Mouse (Mus musculus): ENCODE measurements around the gene Sp1. TPM values are rescaled to one million over a fixed set of nuclear protein-coding genes. Genes with fewer than 3 reads are reported as not detected.

Gene Sp1
- polyA plus RNA-seq, 1 experiment = 12.6 TPM

GRCm38 (mm10) chr15:102483136-102483535 is 77.2 kb downstream of the Sp1 start:
- Histone ChIP-seq H3K27me3 (ENCODE audit: control insufficient read depth, insufficient read depth, low read length) (no peaks in the 10 kb centered on the region), H3K4me1 (ENCODE audit: control insufficient read depth, insufficient read depth, low read length) (no peaks in the 10 kb centered on the region; the same call in 1 of the 2 replicates), H3K27ac (ENCODE audit: insufficient read depth, low read length) (no peak overlapping the region), H3K4me3 (replicated peaks; ENCODE audit: insufficient read depth, low read depth, low read length) (no peak overlapping the region)
- 72% methylated on average over 3 of the region's 3 CpGs for WGBS
- DNase-seq = no peak
- TF ChIP-seq POLR2A (IDR thresholded peaks at IDR 0.05; ENCODE audit: borderline replicate concordance, insufficient read depth, low read length) (no peak), CTCF (IDR thresholded peaks at IDR 0.05; ENCODE audit: borderline replicate concordance, insufficient read depth, low read depth, low read length) (no peak)

- WGBS = 64% methylated on average over 12 of the region's 12 CpGs
- Histone ChIP-seq H3K4me1 (ENCODE audit: control insufficient read depth, insufficient read depth, low read length) (no peaks in the 10 kb centered on the region; the same call in 1 of the 2 replicates), H3K4me3 (replicated peaks; ENCODE audit: insufficient read depth, low read depth, low read length) (no peak overlapping the region), H3K27ac (ENCODE audit: insufficient read depth, low read length) (no peak overlapping the region), H3K27me3 (ENCODE audit: control insufficient read depth, insufficient read depth, low read length) (no peaks in the 10 kb centered on the region)
- DNase-seq = no peak
- TF ChIP-seq CTCF (IDR thresholded peaks at IDR 0.05; ENCODE audit: borderline replicate concordance, insufficient read depth, low read depth, low read length) (no peak), POLR2A (IDR thresholded peaks at IDR 0.05; ENCODE audit: borderline replicate concordance, insufficient read depth, low read length) (no peak)
These were observed 79.9 kb downstream of the Sp1 start for GRCm38 (mm10) chr15:102485853-102486252.

Other genes starting within 250 kb of the Sp1 start
- gene Zfp740, start 202.9 kb upstream of the Sp1 start, polyA plus RNA-seq (2012; rRNA removed) = 79.3 and 81.7 TPM in 2 replicates
- 53.0 and 60.3 TPM in 2 replicates for gene Csad, start 201.4 kb upstream of the Sp1 start, polyA plus RNA-seq (2012; rRNA removed)
- gene Itgb7, start 174.2 kb upstream of the Sp1 start, polyA plus RNA-seq (2012; rRNA removed) = 5.2 and 8.4 TPM in 2 replicates
- 12.8 and 12.9 TPM in 2 replicates for gene Rarg, start 148.6 kb upstream of the Sp1 start, polyA plus RNA-seq (2012; rRNA removed)
- 0.13 and 0.15 TPM in 2 replicates for gene Gm9918, start 135.6 kb upstream of the Sp1 start, polyA plus RNA-seq (2012; rRNA removed)
- gene Mfsd5, start 126.7 kb upstream of the Sp1 start, polyA plus RNA-seq (2012; rRNA removed) = 60.9 and 62.3 TPM in 2 replicates
- gene Espl1, start 109.9 kb upstream of the Sp1 start, polyA plus RNA-seq (2012; rRNA removed) = 0.62 and 0.86 TPM in 2 replicates
- gene Pfdn5, start 80.0 kb upstream of the Sp1 start, polyA plus RNA-seq (2012; rRNA removed) = 318 and 360 TPM in 2 replicates
- 106 and 110 TPM in 2 replicates for gene Myg1, start 74.4 kb upstream of the Sp1 start, polyA plus RNA-seq (2012; rRNA removed)
- gene Aaas, start 55.4 kb upstream of the Sp1 start, polyA plus RNA-seq (2012; rRNA removed) = 29.7 and 33.1 TPM in 2 replicates
- gene Sp7, start 39.0 kb upstream of the Sp1 start, polyA plus RNA-seq (2012; rRNA removed) = 1.4 TPM in 2 replicates
- gene Amhr2, start 39.2 kb downstream of the Sp1 start, polyA plus RNA-seq (2012; rRNA removed) = 3.2 TPM in 2 replicates
- gene Prr13, start 52.9 kb downstream of the Sp1 start, polyA plus RNA-seq (2012; rRNA removed) = 160 and 164 TPM in 2 replicates
- 539 and 562 TPM in 2 replicates for gene Pcbp2, start 64.4 kb downstream of the Sp1 start, polyA plus RNA-seq (2012; rRNA removed)
- not detected in 2 replicates for gene Gm10337, start 97.6 kb downstream of the Sp1 start, polyA plus RNA-seq (2012; rRNA removed)
- gene Map3k12, start 110.9 kb downstream of the Sp1 start, polyA plus RNA-seq (2012; rRNA removed) = 130 and 149 TPM in 2 replicates
- gene Tarbp2, start 112.0 kb downstream of the Sp1 start, polyA plus RNA-seq (2012; rRNA removed) = 121 and 131 TPM in 2 replicates
- gene Npff, start 118.8 kb downstream of the Sp1 start, polyA plus RNA-seq (2012; rRNA removed) = 8.5 and 10.4 TPM in 2 replicates
- not detected in 2 replicates for gene Gm28047, start 218.9 kb downstream of the Sp1 start, polyA plus RNA-seq (2012; rRNA removed)
- 66.6 and 74.6 TPM in 2 replicates for gene Atf7, start 219.3 kb downstream of the Sp1 start, polyA plus RNA-seq (2012; rRNA removed)